Mouse (Mus musculus): Measurements from ENCODE around the gene Stk19.

The Stk19 gene

GRCm38 (mm10) chr17:34865981-34866380, 29.2 kb upstream of the Stk19 start:
- peaks cover 17% of the 10 kb centered on the region for H3K27me3 ChIP-seq (ENCODE audit: insufficient read depth, low read length)
- TF ChIP-seq NANOG (IDR thresholded peaks at IDR 0.05; ENCODE audit: borderline replicate concordance, low read length) (no peak), CTCF (conservative IDR thresholded peaks at IDR 0.05; ENCODE audit: low read length) (no peak), POU5F1 (IDR thresholded peaks at IDR 0.05; ENCODE audit: borderline replicate concordance, low read length) (no peak)
- no peak overlapping the region for H3K4me3 ChIP-seq (replicated peaks; ENCODE audit: low read length)
- no peaks in the 10 kb centered on the region for H3K4me1 ChIP-seq (replicated peaks; ENCODE audit: low read depth, low read length)
- H3K9me3 ChIP-seq (ENCODE audit: low read length) = no peaks in the 10 kb centered on the region
- no peaks in the 10 kb centered on the region for H3K36me3 ChIP-seq (ENCODE audit: insufficient read depth, low read length)

GRCm38 (mm10) chr17:34862416-34863081, 25.8 kb upstream of the Stk19 start, which contains the start of gene Cfb:
Gene Cfb, minus strand, starts transcription at chr17:34862518.
- TF ChIP-seq CTCF (conservative IDR thresholded peaks at IDR 0.05; ENCODE audit: low read length) = no peak
- TF ChIP-seq POU5F1 (IDR thresholded peaks at IDR 0.05; ENCODE audit: borderline replicate concordance, low read length) = no peak
- no peak for TF ChIP-seq NANOG (IDR thresholded peaks at IDR 0.05; ENCODE audit: borderline replicate concordance, low read length)
- Histone ChIP-seq H3K4me3 (replicated peaks; ENCODE audit: low read length) (no peak within 1 kb of the TSS), H3K9me3 (ENCODE audit: low read length) (no peaks in the 10 kb centered on the region), H3K36me3 (ENCODE audit: insufficient read depth, low read length) (peaks cover 20% of the 10 kb centered on the region), H3K4me1 (replicated peaks; ENCODE audit: low read depth, low read length) (peaks cover 3% of the 10 kb centered on the region), H3K27me3 (ENCODE audit: insufficient read depth, low read length) (peaks cover 17% of the 10 kb centered on the region)

- TF ChIP-seq POU5F1 (IDR thresholded peaks at IDR 0.05; ENCODE audit: borderline replicate concordance, low read length) (no peak), CTCF (conservative IDR thresholded peaks at IDR 0.05; ENCODE audit: low read length) (no peak), NANOG (IDR thresholded peaks at IDR 0.05; ENCODE audit: borderline replicate concordance, low read length) (no peak)
- peaks cover 27% of the 10 kb centered on the region for H3K36me3 ChIP-seq (ENCODE audit: insufficient read depth, low read length)
- no peaks in the 10 kb centered on the region for H3K9me3 ChIP-seq (ENCODE audit: low read length)
- H3K4me3 ChIP-seq (replicated peaks; ENCODE audit: low read length) = no peak overlapping the region
- peaks cover 10% of the 10 kb centered on the region for H3K4me1 ChIP-seq (replicated peaks; ENCODE audit: low read depth, low read length)
- H3K27me3 ChIP-seq (ENCODE audit: insufficient read depth, low read length) = peaks cover 17% of the 10 kb centered on the region
These were observed 25.1 kb upstream of the Stk19 start for GRCm38 (mm10) chr17:34861704-34862415.

- H3K9me3 ChIP-seq (ENCODE audit: low read length) = no peaks in the 10 kb centered on the region
- peaks cover 14% of the 10 kb centered on the region for H3K4me1 ChIP-seq (replicated peaks; ENCODE audit: low read depth, low read length)
- TF ChIP-seq NANOG (IDR thresholded peaks at IDR 0.05; ENCODE audit: borderline replicate concordance, low read length) (no peak), CTCF (conservative IDR thresholded peaks at IDR 0.05; ENCODE audit: low read length) (no peak)
- H3K4me3 ChIP-seq (replicated peaks; ENCODE audit: low read length) = no peak overlapping the region
- H3K27me3 ChIP-seq (ENCODE audit: insufficient read depth, low read length) = peaks cover 17% of the 10 kb centered on the region
- H3K36me3 ChIP-seq (ENCODE audit: insufficient read depth, low read length) = peaks cover 40% of the 10 kb centered on the region
These were observed 23.8 kb upstream of the Stk19 start for GRCm38 (mm10) chr17:34860514-34860913.

GRCm38 (mm10) chr17:34858670-34859069, 21.9 kb upstream of the Stk19 start:
- H3K4me1 ChIP-seq (replicated peaks; ENCODE audit: low read depth, low read length) = peaks cover 16% of the 10 kb centered on the region
- TF ChIP-seq POU5F1 (IDR thresholded peaks at IDR 0.05; ENCODE audit: borderline replicate concordance, low read length) (no peak), CTCF (conservative IDR thresholded peaks at IDR 0.05; ENCODE audit: low read length) (no peak), NANOG (IDR thresholded peaks at IDR 0.05; ENCODE audit: borderline replicate concordance, low read length) (no peak)
- H3K27me3 ChIP-seq (ENCODE audit: insufficient read depth, low read length) = peaks cover 15% of the 10 kb centered on the region
- H3K9me3 ChIP-seq (ENCODE audit: low read length) = no peaks in the 10 kb centered on the region
- H3K36me3 ChIP-seq (ENCODE audit: insufficient read depth, low read length) = peaks cover 59% of the 10 kb centered on the region
- H3K4me3 ChIP-seq (replicated peaks; ENCODE audit: low read length) = no peak overlapping the region

- Histone ChIP-seq H3K4me1 (replicated peaks; ENCODE audit: low read depth, low read length) (peaks cover 37% of the 10 kb centered on the region), H3K36me3 (ENCODE audit: insufficient read depth, low read length) (peaks cover 86% of the 10 kb centered on the region)
- TF ChIP-seq CTCF (conservative IDR thresholded peaks at IDR 0.05; ENCODE audit: low read length) = peak; percentile 63
- TF ChIP-seq NANOG (IDR thresholded peaks at IDR 0.05; ENCODE audit: borderline replicate concordance, low read length) = no peak
- TF ChIP-seq POU5F1 (IDR thresholded peaks at IDR 0.05; ENCODE audit: borderline replicate concordance, low read length) = no peak
These were observed 19.1 kb upstream of the Stk19 start for GRCm38 (mm10) chr17:34855825-34856224.

GRCm38 (mm10) chr17:34854761-34855160, 18.0 kb upstream of the Stk19 start:
- TF ChIP-seq NANOG (IDR thresholded peaks at IDR 0.05; ENCODE audit: borderline replicate concordance, low read length) (no peak), POU5F1 (IDR thresholded peaks at IDR 0.05; ENCODE audit: borderline replicate concordance, low read length) (no peak), CTCF (conservative IDR thresholded peaks at IDR 0.05; ENCODE audit: low read length) (no peak)
- Histone ChIP-seq H3K36me3 (ENCODE audit: insufficient read depth, low read length) (peaks cover 86% of the 10 kb centered on the region), H3K9me3 (ENCODE audit: low read length) (no peaks in the 10 kb centered on the region), H3K4me1 (replicated peaks; ENCODE audit: low read depth, low read length) (peaks cover 41% of the 10 kb centered on the region), H3K27me3 (ENCODE audit: insufficient read depth, low read length) (no peaks in the 10 kb centered on the region), H3K4me3 (replicated peaks; ENCODE audit: low read length) (no peak overlapping the region)

More at GRCm38 (mm10) chr17:34855825-34856224, 19.1 kb upstream of the Stk19 start:
- Histone ChIP-seq H3K27me3 (ENCODE audit: insufficient read depth, low read length) (no peaks in the 10 kb centered on the region), H3K9me3 (ENCODE audit: low read length) (no peaks in the 10 kb centered on the region), H3K4me3 (replicated peaks; ENCODE audit: low read length) (no peak overlapping the region)

GRCm38 (mm10) chr17:34853511-34853910, 16.8 kb upstream of the Stk19 start:
- Histone ChIP-seq H3K4me1 (replicated peaks; ENCODE audit: low read depth, low read length) (peaks cover 52% of the 10 kb centered on the region), H3K27me3 (ENCODE audit: insufficient read depth, low read length) (no peaks in the 10 kb centered on the region), H3K36me3 (ENCODE audit: insufficient read depth, low read length) (peaks cover 78% of the 10 kb centered on the region), H3K4me3 (replicated peaks; ENCODE audit: low read length) (no peak overlapping the region), H3K9me3 (ENCODE audit: low read length) (no peaks in the 10 kb centered on the region)
- TF ChIP-seq NANOG (IDR thresholded peaks at IDR 0.05; ENCODE audit: borderline replicate concordance, low read length) (no peak), POU5F1 (IDR thresholded peaks at IDR 0.05; ENCODE audit: borderline replicate concordance, low read length) (no peak), CTCF (conservative IDR thresholded peaks at IDR 0.05; ENCODE audit: low read length) (no peak)

Measured in E14TG2a.4 (cell line).